Mouse (Mus musculus): ENCODE results near the gene Car9. TPM values are rescaled to one million over a fixed set of nuclear protein-coding genes. Genes with fewer than 3 reads are reported as not detected.
A peak's percentile ranks its signal among the peaks of the same experiment; 100 is the strongest.
"Not testable (repeated sequence)": the region's sequence is repeated elsewhere in the genome, so short reads cannot be mapped to it uniquely, and the experiment has no call there.

Car9 gene
- total RNA-seq, 2 experiments from 2014 or later = 1.0 TPM; not detected in 1

DNA sequence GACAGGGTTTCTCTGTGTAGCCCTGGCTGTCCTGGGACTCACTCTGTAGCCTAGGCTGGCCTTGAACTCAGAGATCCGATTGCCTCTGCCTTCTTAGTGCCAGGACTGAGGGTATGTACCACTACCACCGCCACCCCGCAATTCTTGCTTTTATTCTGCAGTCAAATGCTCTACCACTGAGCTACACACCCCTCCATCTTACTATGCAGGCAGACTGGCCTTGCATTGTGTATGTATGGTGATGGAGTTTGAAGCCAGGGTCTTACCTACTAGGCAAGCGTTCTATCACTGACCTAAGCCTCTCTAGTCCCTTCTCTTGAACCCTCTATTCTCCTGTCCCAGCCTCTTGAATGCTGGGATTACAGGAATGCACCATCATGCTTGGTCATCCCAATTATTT is 6.5 kb downstream of the Car9 start:
- intact Hi-C loops (cut with DNase I) = no loop called here
- DNase-seq (ENCODE audit: low spot score in 2 of 2) = no peak

DNA sequence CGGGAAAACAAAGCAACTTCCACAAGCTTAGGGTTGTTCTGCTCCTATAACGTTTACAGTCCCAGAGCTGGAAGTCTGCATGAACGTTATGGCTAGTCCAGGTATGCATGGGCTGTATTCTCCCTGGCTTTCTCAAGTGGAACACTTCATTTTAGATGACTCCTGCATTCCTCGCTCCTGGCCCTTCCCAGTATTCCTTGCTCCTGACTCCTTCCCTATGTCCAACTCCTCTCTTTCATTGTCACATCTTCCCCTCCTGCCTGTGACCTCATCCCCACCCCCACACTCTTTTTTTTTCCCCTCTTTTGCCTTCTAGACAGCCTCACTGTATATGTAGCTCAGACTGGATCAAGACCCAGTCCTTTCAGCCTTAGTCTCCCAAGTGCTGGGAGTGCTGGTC is 7.0 kb downstream of the Car9 start:
- intact Hi-C loops (cut with DNase I) = no loop called here
- no peak for DNase-seq (ENCODE audit: low spot score in 2 of 2)

DNA sequence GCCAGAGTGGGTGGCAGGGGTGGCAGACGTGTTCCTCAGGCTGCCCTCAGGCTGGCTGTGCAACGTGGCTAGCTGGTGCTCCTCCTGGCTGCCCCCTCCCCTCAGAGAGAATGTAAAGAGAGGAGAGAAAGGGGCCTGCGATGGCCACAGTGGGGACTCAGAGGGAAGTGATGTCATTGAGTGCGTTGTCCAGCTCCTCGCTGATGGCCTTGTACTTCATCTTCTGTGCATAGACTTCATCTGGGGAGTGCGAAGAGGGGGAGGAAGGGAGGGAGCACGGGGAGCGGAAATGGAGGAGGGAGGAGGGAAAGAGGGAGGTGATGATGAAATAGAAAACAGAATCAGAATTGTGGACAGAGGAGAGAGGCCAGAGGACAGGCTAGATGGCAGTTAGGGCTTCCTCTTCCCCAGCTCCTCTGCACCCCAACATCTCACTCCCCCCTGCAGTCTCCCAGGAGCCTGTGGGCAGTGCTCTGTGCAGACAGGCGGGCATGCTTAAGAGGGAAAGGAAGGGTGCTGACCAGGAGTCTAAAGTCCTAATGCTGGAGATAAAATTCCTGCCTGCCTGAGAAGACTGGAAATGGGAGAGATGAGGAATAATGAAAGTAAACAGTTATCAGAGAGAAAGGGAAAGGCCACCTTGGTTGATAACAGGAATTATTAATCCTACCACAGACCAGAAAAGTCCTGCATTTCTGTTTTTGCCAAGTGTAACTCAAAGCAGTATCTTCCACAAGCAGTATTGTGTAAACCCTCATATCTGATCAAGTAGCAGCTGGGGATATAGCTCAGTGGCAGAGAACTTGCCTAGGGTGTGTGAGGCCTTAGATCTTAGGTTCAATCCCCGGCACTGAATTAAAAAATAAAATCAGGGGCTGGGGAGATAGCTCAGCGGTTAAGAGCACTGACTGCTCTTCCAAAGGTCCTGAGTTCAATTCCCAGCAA is 9.3 kb downstream of the Car9 start:
- intact Hi-C loops (cut with DNase I) = no loop called here
- DNase-seq (ENCODE audit: low spot score in 2 of 2) = no peak

DNA sequence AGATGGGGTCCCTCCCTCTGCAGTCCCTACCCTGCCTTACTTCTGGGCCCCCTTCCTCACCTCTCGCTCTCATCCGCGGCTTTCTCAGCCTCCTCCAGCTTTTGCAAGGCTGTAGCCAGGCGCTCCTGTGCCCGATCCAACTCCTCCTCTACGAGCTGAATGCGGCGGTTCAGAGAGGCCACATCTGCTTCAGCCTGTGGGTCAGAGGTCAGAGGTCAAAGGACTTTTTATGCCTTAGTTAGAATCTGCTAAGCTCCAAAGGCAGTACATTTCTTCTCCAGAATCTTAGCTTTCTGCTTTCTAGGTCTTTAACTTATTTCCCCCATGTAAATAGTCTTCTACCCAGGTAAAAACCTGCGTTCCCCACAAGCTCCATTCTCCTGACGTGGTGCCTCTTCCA is 12.8 kb downstream of the Car9 start:
- intact Hi-C loops (cut with DNase I) = no loop called here

DNA sequence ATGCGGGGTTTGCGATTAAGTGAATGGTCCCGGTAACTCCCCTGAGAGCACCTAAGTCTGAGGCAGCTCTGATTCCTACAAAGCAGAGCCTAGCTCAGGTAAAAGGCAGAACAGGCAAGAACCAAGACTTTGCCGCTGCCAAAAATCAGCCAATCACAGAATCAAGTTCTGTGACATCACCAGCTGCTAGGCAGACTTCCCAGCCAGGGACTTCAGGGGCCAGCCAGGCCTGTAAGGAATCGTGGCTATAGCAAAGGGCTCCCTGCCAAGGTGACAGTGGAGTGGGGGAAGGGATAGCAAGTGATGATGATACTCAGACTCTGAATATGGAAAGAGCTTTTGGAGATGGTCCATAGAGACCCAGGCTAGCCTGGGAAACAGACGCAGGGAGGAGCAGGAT is 13.2 kb downstream of the Car9 start:
- intact Hi-C loops (cut with DNase I) = no loop called here
- DNase-seq (ENCODE audit: low spot score in 2 of 2) = peak; percentile 85 to 89

More for the DNA sequence above, 12.8 kb downstream of the Car9 start:
- no peak for DNase-seq (ENCODE audit: low spot score in 2 of 2)

DNA sequence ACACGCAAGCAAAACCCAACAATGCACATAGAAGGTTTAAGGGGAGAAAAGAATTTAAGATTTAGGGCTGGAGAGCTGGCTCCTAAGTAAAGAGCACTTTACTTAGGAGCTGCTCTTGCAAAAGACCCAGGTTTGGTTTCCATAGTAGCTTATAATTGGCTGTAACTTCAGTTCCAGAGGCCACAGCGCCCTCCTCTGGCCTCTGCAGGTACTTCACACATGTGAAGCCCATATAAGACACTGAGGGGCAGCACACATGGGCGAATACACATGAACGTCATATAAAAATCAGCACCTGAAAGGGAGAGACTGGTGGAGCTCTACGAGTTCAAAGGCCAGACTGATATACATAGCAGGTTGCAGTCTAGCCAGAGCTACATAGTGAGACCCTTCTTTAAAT is 21.1 kb downstream of the Car9 start:
- DNase-seq (ENCODE audit: low spot score in 2 of 2) = no peak
- intact Hi-C loops (cut with DNase I) = loop anchor here (5.0 kb wide), 1 partner anchor 36 kb away; the partner anchor contains the start of gene Ccdc107

DNA sequence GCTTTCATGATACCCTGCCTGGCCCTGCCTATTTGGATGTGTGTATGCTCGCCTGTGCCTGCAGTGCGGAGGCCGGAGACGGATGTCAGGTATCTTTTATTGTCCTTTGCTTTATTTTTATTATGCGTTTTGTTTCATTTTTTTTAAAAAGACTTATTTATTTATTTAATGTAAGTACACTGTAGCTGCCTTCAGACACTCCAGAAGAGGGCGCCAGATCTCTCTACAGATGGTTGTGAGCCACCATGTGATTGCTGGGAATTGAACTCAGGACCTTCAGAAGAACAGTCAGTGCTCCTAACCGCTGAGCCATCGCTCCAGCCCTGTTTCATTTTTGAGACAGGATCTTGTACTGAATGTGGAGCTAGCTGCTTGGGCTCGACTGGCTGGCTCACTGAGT is 21.7 kb downstream of the Car9 start:
- intact Hi-C loops (cut with DNase I) = loop anchor here (5.0 kb wide), 1 partner anchor 36 kb away; the partner anchor contains the start of gene Ccdc107

DNA sequence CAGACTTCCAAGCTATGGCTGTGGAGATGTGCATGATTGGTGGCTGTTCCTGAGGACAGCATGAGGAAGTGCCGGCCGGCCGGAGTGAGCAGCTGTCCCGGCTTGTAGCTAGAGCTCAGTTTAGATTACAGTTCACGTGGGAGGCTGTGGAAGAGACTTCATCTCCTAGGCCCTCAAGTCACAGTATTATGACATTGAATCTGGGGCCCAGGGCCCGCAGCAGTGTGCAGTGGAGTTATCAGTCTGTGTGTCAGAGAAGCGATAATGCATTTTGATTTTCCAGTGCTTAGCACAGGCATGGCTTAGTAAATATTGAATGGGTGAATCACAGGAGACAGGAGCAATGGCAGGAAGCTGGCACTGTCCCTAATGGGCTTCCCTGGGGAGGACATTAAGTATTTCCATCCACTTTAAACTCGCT is 23.3 kb downstream of the Car9 start:
- DNase-seq (ENCODE audit: low spot score in 2 of 2) = peak in 1 of 2 experiments; percentile 36
- intact Hi-C loops (cut with DNase I) = loop anchor here (5.0 kb wide), 2 partner anchors 88 to 127 kb away; partner anchors contain the start of genes Hint2 and Tesk1

More for the DNA sequence above, 21.7 kb downstream of the Car9 start:
- no peak for DNase-seq (ENCODE audit: low spot score in 2 of 2)

DNA sequence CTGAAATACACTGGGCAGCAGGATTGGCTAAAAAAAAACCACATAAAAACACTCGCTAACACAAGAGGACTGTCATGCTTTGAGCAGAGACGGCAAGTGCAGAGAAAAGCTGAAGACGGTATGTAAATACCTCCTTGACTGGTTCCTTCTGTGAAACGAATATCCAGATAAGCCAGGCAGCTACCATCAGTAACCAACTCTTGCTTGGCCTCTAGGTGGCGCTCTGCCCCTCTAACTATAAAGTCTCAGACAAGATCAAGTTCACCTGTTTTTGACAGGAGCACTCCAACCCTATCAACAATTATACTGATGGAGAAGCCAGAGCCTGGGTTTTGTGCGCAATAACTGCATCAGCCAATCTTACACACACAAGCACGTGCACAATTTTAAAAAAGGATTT is 23.8 kb downstream of the Car9 start:
- intact Hi-C loops (cut with DNase I) = loop anchor here (5.0 kb wide), 2 partner anchors 88 to 127 kb away; partner anchors contain the start of genes Hint2 and Tesk1
- peak; percentile 74 to 86 for DNase-seq (ENCODE audit: low spot score in 2 of 2)

DNA sequence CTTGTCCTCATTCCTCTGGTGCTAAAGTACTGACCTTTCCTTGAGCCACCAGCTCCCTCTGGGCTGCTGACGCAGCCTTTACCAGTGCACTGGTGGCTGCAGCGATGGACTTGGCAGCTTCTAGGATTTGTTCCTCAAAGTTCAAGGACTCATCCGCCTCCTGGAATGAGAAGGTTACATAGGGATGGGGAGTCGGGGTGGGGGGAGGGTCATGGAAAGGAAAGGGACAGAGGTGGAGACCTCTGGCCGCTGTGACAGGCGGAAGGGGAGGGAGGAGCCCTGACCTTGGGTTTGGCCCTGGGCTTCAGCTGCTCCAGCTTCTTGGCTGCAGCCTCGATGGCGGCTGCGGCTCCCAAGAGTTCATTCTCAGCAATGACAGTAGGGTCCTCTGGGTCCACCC is 26.5 kb downstream of the Car9 start:
- DNase-seq (ENCODE audit: low spot score in 2 of 2) = no peak
- intact Hi-C loops (cut with DNase I) = loop anchor here (5.0 kb wide), 2 partner anchors 91 to 124 kb away; partner anchors contain the start of genes Hint2 and Tesk1

DNA sequence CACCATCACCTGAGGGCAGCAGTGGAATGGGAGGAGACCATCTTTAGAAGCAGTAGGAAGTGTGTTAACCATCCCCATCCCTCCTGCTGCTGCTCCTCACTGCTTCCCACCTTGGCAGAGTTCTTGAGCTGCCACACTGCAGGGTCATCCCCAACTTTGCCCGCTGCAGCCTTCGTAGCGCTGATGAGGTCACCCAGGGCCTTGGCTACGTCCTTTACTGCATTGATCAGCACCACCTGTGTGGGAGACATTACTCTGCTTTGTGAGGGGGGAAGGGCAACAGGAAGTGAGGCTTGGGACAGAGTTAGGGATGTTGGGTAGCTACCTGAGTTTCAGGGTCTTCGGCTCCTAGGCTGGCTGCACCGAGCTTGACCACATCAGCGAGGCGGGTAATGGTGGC is 28.9 kb downstream of the Car9 start:
- no peak for DNase-seq (ENCODE audit: low spot score in 2 of 2)
- intact Hi-C loops (cut with DNase I) = no loop called here

DNA sequence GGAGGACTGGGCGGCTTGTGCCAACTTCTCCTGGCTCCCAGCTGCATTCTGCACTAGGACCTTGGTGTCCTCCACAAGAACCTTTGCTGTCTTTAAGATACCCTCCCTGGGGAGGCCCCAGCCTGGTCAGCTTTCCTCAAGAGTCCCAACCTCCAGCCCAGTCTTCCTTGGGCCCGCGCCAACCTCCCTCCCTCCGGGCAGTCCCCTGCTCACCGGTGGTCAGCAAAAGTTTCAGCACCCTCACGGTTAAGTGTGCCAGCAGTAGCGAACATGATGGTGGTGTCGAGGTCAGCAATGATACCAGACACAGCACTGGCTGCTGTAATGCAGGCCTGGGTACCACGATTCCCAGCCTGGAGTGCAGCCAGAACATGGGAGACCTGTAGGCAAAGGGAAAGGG is 29.3 kb downstream of the Car9 start:
- intact Hi-C loops (cut with DNase I) = no loop called here
- DNase-seq (ENCODE audit: low spot score in 2 of 2) = no peak

DNA sequence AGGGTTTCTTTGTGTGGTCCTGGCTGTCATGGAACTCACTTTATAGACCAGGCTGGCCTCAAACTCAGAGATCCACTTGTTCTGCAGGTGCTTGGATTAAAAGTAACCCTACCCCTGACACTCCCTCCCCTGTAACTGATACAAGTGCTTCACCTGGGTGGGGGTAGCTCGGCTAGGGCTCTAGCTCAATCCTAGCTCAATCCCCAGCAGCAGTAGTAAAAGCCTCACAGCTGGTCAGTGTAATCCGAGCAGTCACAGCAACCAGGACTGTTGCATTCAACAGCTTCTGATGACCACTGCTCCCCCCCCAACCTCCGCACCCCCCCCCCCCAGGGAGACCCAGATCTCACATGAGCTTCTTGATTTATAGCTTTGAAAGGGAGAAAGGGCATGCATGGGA is 35.3 kb downstream of the Car9 start:
- intact Hi-C loops (cut with DNase I) = no loop called here
- DNase-seq (ENCODE audit: low spot score in 2 of 2) = no peak

DNA sequence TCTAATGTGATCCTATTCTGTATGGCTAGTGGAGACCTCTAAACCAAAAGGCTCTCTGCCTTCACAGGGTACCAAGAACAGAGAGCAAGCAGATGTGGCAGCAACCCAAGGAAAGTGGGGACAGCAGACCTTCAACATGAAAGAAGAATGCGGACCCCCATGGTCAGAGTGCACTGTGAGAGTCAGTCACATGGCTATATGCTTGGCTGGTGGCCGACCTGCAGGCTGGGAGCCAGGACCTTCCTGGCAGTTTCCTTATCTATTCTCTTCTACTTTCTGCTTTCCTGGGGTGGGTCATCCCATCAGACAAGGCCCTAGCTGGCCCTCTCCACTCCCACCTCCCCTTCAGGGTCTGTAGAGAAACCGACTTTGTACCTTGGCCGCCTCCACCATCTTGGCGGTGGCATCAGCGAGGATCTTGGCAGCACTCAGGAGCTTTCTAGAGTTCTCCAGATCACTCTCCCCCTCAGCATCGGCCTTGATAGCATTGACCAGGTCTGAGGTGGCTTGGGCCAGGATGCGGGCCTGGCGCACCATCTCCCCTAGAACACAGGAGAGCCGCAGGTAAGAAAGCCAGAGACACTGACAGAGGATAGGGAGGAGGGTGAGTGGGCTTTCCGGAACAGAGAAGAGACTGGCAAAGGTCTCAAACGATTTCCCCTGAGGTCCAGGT is 39.7 kb downstream of the Car9 start:
- intact Hi-C loops (cut with DNase I) = no loop called here
- no peak for DNase-seq (ENCODE audit: low spot score in 2 of 2)

DNA sequence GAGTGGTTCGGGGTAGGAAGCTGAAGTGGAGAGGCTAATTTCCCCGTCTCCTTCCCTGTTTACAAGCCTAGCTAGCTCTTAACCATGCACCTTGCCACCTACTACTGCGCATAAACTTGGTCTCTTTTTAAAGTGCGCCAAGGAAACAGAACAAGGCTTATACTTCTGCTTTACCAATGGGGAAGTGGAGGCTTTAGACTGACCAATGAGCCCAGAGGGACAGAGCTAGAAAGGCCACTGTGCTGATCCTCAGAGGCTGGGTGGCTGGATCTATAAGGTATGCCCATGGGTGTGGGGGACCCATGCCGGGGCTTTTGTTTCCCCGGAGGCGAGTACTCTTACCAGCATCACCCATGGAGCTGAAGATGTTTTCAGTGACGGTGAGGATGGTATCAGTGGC is 40.4 kb downstream of the Car9 start:
- intact Hi-C loops (cut with DNase I) = no loop called here
- DNase-seq (ENCODE audit: low spot score in 2 of 2) = no peak

DNA sequence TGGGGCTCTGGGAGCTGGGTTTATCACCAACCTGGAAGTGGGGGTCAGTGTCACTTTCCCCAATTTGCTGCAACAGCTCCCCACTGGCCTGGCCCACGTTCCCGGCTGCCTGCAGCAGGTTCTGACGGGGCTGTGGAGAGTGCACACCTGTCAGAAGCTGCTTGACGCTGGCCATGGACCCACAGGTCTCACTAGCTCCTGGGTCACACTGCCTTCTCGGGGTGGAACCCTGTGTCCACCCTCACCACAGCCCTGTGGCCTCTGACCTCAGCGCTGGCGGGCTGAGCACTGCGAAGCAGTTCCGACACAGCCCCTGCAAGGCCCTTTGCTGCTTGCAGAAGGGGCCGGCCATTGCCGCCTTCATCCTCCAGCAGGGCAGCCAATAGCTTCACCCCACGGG is 42.3 kb downstream of the Car9 start:
- no peak for DNase-seq (ENCODE audit: low spot score in 2 of 2)
- intact Hi-C loops (cut with DNase I) = no loop called here

DNA sequence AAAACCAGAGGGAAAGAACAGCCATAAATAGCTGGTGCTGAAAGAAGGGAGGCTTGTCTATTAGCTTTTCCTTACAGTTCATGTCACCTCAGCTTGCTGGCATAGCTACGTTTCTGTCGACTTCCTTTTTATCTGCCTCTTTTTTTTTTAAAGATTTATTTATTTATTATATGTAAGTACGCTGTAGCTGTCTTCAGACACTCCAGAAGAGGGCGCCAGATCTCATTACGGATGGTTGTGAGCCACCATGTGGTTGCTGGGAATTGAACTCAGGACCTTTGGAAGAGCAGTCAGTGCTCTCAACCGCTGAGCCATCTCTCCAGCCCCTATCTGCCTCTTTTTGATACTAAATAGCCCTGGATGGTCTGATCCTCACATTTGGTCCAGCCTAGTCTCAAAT is 45.1 kb downstream of the Car9 start:
- intact Hi-C loops (cut with DNase I) = not testable (repeated sequence)

DNA sequence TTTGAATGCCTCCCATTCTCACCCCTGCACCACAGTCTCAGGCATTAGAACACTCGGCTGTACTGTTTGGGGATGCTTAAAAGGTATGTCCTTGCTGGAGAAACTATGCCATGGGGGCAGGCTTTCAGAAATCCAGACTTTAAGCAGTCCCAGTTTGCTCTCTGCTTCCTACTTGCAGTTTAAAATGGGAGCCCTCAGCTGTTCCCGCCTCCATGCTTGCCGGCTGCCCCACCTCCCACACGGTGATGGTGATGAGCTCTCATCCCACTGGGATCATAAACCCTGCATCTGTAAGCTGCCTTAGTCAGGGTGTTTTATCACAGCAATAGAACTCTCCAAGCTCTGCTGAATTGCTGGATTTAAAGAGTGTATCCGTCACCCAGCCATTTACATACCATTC is 45.7 kb downstream of the Car9 start:
- DNase-seq (ENCODE audit: low spot score in 2 of 2) = peak; percentile 55 to 93
- intact Hi-C loops (cut with DNase I) = no loop called here

More for the DNA sequence above, 45.1 kb downstream of the Car9 start:
- DNase-seq (ENCODE audit: low spot score in 2 of 2) = not testable (repeated sequence)

DNA sequence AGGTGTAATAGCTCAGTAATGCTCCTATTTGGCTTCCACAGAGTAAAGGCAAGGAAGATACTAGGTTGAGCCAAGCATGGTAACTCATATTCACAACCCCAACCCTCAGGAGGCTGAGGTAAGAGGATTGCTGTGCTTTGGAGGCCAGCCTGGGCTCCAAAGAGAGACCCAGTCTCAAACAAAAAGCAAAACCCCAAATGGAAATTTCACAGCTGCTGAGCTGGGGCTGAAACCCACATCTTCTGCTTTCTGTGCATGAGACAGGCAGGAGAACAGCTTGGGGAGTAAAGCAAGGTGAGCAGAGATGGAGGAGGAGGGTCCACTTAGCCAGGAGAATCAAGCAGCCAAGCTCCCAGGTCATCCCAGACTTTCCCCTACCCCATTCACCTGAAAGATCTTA is 47.1 kb downstream of the Car9 start:
- DNase-seq (ENCODE audit: low spot score in 2 of 2) = no peak
- intact Hi-C loops (cut with DNase I) = no loop called here

DNA sequence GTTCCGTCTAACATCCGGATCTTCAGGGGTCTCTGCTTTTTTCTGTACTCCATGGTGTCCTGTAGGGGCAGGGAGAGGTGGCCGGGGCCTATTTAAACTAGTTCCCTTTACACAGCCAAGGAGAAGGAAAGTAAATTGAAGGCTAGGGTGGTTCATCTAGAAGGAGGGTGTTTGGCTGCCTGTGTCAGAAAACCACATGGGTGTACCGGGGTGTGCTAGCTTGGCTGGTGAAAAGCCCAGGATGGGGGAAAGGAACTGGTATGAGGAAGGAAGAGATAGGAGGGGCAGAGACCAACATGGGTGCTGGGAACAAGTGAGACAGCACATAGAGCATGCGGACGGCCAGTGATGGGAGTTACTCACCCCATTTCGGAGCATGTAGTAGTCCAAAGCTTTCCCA is 49.2 kb downstream of the Car9 start:
- intact Hi-C loops (cut with DNase I) = no loop called here
- no peak for DNase-seq (ENCODE audit: low spot score in 2 of 2)

Measured in left cerebral cortex, postnatal 25 days (tissue).